Mouse (Mus musculus) right cerebral cortex, postnatal 10 days (tissue): ENCODE measurements around the gene Rcan2.

Experiments
- DNase-seq, 2 experiments: peaks; one replicate each; pipeline ENCODE4 v3.0.0; 2021; ENCODE audit warnings: low spot score in 2 of 2

Gene Rcan2

DNA sequence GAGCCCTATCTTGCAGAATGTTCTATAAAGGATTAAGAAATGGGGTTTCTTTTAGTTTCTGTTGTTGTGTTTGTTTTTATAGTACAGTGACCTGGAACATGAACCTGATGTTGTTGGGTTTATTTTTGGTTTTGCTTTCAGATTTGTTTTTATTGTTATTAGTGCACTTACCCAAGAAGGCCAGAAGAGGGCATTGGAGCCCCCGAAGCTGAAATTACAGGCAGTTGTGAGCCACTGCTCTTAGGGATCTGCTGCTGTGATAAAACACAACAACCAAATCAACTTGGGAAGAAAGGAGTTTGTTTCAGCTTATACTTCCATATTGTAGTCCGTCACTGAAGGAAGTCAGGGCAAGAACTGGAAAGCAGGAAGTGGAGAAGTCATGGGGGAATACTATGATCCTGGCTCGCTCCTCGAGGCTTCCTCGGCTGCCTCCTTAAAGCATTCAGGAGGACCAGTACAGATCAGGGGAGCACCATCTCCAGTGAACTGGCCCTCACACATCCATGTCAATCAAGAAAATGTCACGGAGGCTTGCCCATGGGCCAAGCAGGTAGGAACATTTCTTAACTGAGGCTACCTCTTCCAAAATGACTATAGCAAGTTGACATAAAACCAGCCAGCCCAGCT, 275.0 kb downstream of the Rcan2 start:
- DNase-seq: no peak

DNA sequence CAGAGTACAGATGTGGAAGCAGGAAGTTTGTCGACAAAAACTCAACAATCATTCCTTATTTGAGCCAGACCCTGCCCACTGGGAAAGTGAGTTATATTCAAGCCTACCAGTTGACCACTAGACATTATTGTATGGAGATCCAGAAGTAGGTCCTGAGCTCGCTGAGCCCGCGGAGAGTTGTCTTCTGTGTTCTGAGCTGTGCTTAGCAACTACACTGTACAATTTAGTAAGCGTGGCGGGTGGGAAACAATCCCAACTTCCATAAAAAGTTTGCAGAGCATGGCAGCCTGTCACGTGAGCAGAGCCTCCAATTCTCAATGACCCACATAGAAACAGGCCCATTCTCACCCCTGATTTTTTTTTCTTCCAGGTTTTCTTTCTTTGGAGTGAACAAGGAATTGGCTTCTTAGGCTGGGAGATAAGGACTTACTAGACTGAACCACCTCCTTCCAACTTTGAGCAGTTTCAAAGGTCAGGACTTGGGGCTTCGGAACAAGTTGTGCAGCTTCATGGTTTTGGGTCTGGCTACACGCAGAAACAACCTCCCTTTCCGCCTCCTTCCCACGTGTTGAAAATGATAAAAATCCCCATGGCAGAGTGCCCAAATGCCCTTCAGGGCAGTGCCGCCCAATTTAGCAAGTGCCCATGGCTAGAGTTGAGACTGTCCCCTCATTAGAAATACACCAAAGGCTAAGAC, 276.1 kb downstream of the Rcan2 start:
- no peak for DNase-seq

DNA sequence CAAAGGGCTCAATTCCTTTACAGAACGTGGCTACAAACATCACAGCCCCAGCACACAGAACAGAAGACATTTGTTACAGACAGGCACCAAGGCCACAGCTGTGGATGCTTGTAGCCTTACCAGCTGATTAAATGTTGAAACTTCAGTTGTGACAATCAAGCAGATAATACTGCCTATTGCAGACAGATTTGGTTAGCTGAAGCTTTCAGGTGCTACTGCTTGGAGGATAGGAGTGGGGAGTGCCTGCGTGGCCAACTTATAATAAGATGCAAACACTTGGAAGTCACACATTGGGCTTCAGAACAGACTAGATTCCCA, 276.7 kb downstream of the Rcan2 start:
- no peak for DNase-seq

DNA sequence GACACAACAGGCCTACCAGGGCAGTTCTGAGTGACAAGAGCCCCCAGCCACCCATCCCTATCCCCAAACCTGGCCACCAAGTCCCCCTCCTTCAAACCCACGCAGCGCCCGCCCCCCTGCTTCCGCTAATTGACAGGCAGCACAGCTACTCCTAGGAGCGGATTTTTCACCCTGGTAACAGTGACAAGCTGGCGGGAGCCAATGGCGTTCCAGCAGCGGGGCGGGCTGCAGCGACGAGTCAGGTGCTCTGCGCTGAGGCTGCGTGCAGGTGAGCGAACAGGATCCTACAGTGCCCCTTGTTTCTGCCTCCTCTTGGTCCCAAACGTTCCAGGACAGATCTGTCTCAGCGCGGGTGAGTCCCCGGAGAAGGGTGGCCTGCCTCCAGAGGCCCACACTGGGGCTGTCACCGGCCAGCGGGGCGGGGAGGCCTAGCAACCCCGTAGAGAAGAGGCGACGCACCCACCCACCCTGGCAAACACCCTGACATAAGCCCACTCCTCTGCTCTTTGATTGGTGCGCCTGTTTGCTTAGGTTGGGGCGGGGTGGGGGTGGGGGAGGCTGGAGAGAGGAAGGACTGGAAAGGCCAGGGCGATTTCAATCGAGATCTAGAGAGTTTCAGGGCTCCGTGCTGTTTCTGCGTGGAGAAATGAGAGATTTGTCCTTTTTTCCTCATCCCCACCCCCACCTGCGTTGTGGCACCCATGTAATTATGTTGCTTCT, 277.6 kb downstream of the Rcan2 start, which contains the start of gene Enpp5:
TSS of gene Enpp5 (plus strand) at position 183 of the 720 bp plus-strand sequence.
- peak; percentile 95 to 96 for DNase-seq

DNA sequence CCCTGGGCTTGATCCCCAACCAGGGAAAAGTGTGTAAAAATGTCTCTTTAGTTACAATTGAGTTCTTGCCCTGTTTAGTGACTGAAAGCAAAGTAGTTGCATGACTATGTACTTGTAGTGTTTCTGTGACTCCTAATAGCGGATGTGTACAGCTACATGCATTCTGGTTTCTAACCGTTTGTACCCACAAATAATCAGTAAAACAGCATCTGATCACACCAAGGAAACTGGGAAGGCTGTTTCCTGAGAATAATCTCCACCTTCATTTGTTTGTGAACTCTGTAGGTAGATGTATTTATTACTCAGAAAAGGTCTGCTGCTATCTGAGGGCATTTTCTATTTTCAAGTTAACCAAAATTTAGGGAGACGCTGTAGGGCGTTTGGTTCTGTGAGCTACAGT, 282.0 kb downstream of the Rcan2 start:
- no peak for DNase-seq

DNA sequence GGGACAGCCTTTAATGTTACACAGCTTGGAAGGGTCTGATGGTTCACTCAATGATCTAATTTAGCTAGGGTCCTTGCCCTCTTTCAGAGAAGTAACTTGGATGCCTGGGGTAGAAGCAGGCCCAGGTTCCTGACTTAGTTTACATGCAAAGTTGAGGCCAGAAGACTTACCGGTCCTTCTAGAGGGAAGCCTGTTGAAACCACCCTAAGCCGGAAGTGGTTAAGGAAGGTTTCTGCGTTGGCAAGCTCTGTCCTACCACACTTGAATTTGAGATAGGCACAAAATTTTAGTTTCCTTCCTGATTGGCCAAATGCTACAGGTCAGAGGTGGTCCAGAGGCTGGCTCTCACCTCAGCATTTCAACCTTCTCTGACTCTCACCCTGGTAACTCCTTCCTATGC, 287.1 kb downstream of the Rcan2 start:
- DNase-seq: no peak
